Mouse (Mus musculus) MEL (cell line): Measurements from ENCODE around the gene Hbp1.

Experiments used
- CTCF ChIP-seq, 3 experiments: IDR thresholded peaks in 2 of 3; conservative IDR thresholded peaks in 1 of 3; 2 replicates each; pipeline ENCODE4 v1.5.1; 2011 to 2012; ENCODE audit warnings: low read length in 3 of 3, low read depth in 2 of 3, mild to moderate bottlenecking in 2 of 3, improper control_type of control experiment in 1 of 3, inconsistent platforms in 1 of 3, mixed read lengths in 1 of 3, moderate library complexity in 1 of 3; ENCODE audit not compliant: control insufficient read depth in 1 of 3, insufficient read depth in 1 of 3, poor library complexity in 1 of 3, severe bottlenecking in 1 of 3
- EP300 ChIP-seq, 2 experiments: IDR thresholded peaks; 2 replicates each; pipeline ENCODE4 v1.6.1; 2011; ENCODE audit warnings: improper control_type of control experiment in 2 of 2, low read length in 2 of 2, low read depth in 1 of 2, mild to moderate bottlenecking in 1 of 2
- MXI1 ChIP-seq: IDR thresholded peaks from 2 replicates; pipeline ENCODE4 v1.6.1; 2011; ENCODE audit warnings: mild to moderate bottlenecking, low read depth, low read length, improper control_type of control experiment
- POLR2A ChIP-seq, 2 experiments: IDR thresholded peaks; 2 replicates each; pipeline ENCODE4 v1.6.1; 2011 to 2012; ENCODE audit warnings: low read length in 2 of 2, mild to moderate bottlenecking in 2 of 2, control low read depth in 1 of 2, improper control_type of control experiment in 1 of 2, low read depth in 1 of 2, moderate library complexity in 1 of 2; ENCODE audit not compliant: control insufficient read depth in 1 of 2, insufficient read depth in 1 of 2, poor library complexity in 1 of 2
- TCF12 ChIP-seq: IDR thresholded peaks from 2 replicates; pipeline ENCODE4 v1.6.1; 2014; ENCODE audit warnings: low read depth, mild to moderate bottlenecking, inconsistent platforms, low read length, improper control_type of control experiment, moderate library complexity

DNA sequence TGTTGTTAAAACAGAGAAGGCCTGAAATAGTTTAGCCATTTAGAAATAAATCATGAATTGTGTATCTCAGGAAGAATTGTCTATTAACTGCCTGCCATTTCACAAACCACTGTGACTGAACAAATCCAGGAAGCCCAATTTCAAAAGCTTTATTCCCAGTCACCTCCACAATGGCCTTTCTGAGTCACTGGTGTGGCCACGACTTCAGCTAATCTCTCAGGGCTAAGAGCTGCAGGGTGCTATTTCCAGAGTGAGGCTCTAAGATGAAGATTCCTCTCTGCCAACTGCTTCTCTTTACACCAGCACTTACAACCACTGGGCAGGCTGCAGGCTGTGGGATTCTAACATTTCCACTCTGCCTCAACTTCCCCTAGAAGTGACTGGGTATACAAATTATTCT, 18.8 kb upstream of the Hbp1 start:
- no peak for TF ChIP-seq CTCF (IDR thresholded peaks at IDR 0.05 in 2 of 3, conservative IDR thresholded peaks at IDR 0.05 in 1 of 3; ENCODE audit: control insufficient read depth in 1 of 3, insufficient read depth in 1 of 3, low read depth in 2 of 3, low read length in 3 of 3, poor library complexity in 1 of 3, severe bottlenecking in 1 of 3)
- no peak for TF ChIP-seq EP300 (IDR thresholded peaks at IDR 0.05; ENCODE audit: low read depth in 1 of 2, low read length in 2 of 2)
- no peak for TF ChIP-seq POLR2A (IDR thresholded peaks at IDR 0.05; ENCODE audit: control insufficient read depth in 1 of 2, insufficient read depth in 1 of 2, low read depth in 1 of 2, low read length in 2 of 2, poor library complexity in 1 of 2)
- no peak for TF ChIP-seq MXI1
- TF ChIP-seq TCF12, result no peak
